Mouse (Mus musculus): Measurements from ENCODE around the gene Slc51a. TPM values are rescaled to one million over a fixed set of nuclear protein-coding genes. Genes with fewer than 3 reads are reported as not detected.

The Slc51a gene
- total RNA-seq, 2 experiments from 2014 or later, result not detected

- DNase-seq (ENCODE audit: extremely low spot score in 1 of 2, low spot score in 2 of 2), result no peak
- intact Hi-C loops (cut with DNase I), result no loop called here
Measured at GRCm38 (mm10) chr16:32484431-32484871, 3.2 kb downstream of the Slc51a start.

- intact Hi-C loops (cut with DNase I), result no loop called here
- DNase-seq (ENCODE audit: extremely low spot score in 1 of 2, low spot score in 2 of 2), result no peak
Measured at GRCm38 (mm10) chr16:32479415-32479814, 8.3 kb downstream of the Slc51a start.

GRCm38 (mm10) chr16:32477315-32477714, 10.4 kb downstream of the Slc51a start:
- DNase-seq (ENCODE audit: extremely low spot score in 1 of 2, low spot score in 2 of 2), result no peak
- intact Hi-C loops (cut with DNase I), result no loop called here

- intact Hi-C loops (cut with DNase I), result no loop called here
- DNase-seq (ENCODE audit: extremely low spot score in 1 of 2, low spot score in 2 of 2), result no peak
Measured at GRCm38 (mm10) chr16:32472276-32473015, 15.2 kb downstream of the Slc51a start.

- intact Hi-C loops (cut with DNase I), result no loop called here
- DNase-seq (ENCODE audit: extremely low spot score in 1 of 2, low spot score in 2 of 2), result no peak
Measured at GRCm38 (mm10) chr16:32469404-32470105, 18.1 kb downstream of the Slc51a start.

GRCm38 (mm10) chr16:32468488-32468887, 19.2 kb downstream of the Slc51a start:
- intact Hi-C loops (cut with DNase I), result no loop called here
- DNase-seq (ENCODE audit: extremely low spot score in 1 of 2, low spot score in 2 of 2), result no peak

GRCm38 (mm10) chr16:32464908-32465307, 22.8 kb downstream of the Slc51a start:
- intact Hi-C loops (cut with DNase I), result no loop called here
- DNase-seq (ENCODE audit: extremely low spot score in 1 of 2, low spot score in 2 of 2), result no peak

GRCm38 (mm10) chr16:32463426-32463825, 24.3 kb downstream of the Slc51a start:
- intact Hi-C loops (cut with DNase I), result no loop called here

GRCm38 (mm10) chr16:32462950-32463349, 24.7 kb downstream of the Slc51a start:
- intact Hi-C loops (cut with DNase I), result no loop called here
- no peak for DNase-seq (ENCODE audit: extremely low spot score in 1 of 2, low spot score in 2 of 2)

More at GRCm38 (mm10) chr16:32463426-32463825, 24.3 kb downstream of the Slc51a start:
- no peak for DNase-seq (ENCODE audit: extremely low spot score in 1 of 2, low spot score in 2 of 2)

GRCm38 (mm10) chr16:32461713-32462112, 26.0 kb downstream of the Slc51a start:
- intact Hi-C loops (cut with DNase I), result no loop called here

GRCm38 (mm10) chr16:32460518-32460917, 27.2 kb downstream of the Slc51a start:
- intact Hi-C loops (cut with DNase I), result no loop called here
- no peak for DNase-seq (ENCODE audit: extremely low spot score in 1 of 2, low spot score in 2 of 2)

More at GRCm38 (mm10) chr16:32461713-32462112, 26.0 kb downstream of the Slc51a start:
- DNase-seq (ENCODE audit: extremely low spot score in 1 of 2, low spot score in 2 of 2), result no peak

GRCm38 (mm10) chr16:32457589-32458386, 29.9 kb downstream of the Slc51a start:
- intact Hi-C loops (cut with DNase I), result no loop called here

GRCm38 (mm10) chr16:32456761-32457160, 30.9 kb downstream of the Slc51a start:
- DNase-seq (ENCODE audit: extremely low spot score in 1 of 2, low spot score in 2 of 2), result no peak
- intact Hi-C loops (cut with DNase I), result no loop called here

More at GRCm38 (mm10) chr16:32457589-32458386, 29.9 kb downstream of the Slc51a start:
- peak; percentile 18 to 58 for DNase-seq (ENCODE audit: extremely low spot score in 1 of 2, low spot score in 2 of 2)

- intact Hi-C loops (cut with DNase I), result no loop called here
- DNase-seq (ENCODE audit: extremely low spot score in 1 of 2, low spot score in 2 of 2), result no peak
Measured at GRCm38 (mm10) chr16:32456086-32456485, 31.6 kb downstream of the Slc51a start.

- no peak for DNase-seq (ENCODE audit: extremely low spot score in 1 of 2, low spot score in 2 of 2)
- intact Hi-C loops (cut with DNase I), result no loop called here
Measured at GRCm38 (mm10) chr16:32454646-32455045, 33.0 kb downstream of the Slc51a start.

GRCm38 (mm10) chr16:32453102-32453501, 34.6 kb downstream of the Slc51a start:
- DNase-seq (ENCODE audit: extremely low spot score in 1 of 2, low spot score in 2 of 2), result no peak
- intact Hi-C loops (cut with DNase I), result no loop called here

- DNase-seq (ENCODE audit: extremely low spot score in 1 of 2, low spot score in 2 of 2), result no peak
- intact Hi-C loops (cut with DNase I), result no loop called here
Measured at GRCm38 (mm10) chr16:32450133-32450532, 37.5 kb downstream of the Slc51a start.

- no peak for DNase-seq (ENCODE audit: extremely low spot score in 1 of 2, low spot score in 2 of 2)
- intact Hi-C loops (cut with DNase I), result no loop called here
Measured at GRCm38 (mm10) chr16:32449665-32450064, 38.0 kb downstream of the Slc51a start.

GRCm38 (mm10) chr16:32446563-32447138, 41.0 kb downstream of the Slc51a start:
- intact Hi-C loops (cut with DNase I), result no loop called here
- no peak for DNase-seq (ENCODE audit: extremely low spot score in 1 of 2, low spot score in 2 of 2)

All from left cerebral cortex, postnatal 10 days (tissue).